Comparison of ENCODE assay signal across 17 mouse cellular contexts in the genomic region with DNA sequence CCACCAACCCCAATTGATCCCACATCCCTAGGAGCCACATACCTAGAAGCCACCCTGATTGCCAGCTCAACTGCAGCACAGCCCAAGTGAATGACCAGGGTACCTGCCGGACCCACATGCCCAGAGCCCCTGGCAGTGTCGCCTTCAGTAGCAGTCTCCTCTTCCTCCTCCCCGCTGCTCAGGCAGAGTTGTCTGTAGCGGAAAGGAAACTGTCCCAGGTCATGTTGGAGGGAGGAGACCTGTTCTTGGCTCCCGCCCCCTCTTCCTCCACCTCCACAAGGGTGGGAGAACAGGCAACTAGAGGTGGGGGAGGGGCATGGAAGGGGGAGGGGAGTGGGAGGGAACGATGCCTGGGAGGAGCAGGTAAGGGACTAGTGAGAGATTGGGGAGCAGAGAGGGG. TPM values are rescaled to one million over a fixed set of nuclear protein-coding genes. Genes with fewer than 3 reads are reported as not detected.
A peak's percentile ranks its signal among the peaks of the same experiment; 100 is the strongest.
DNase-seq lines count a peak whose midpoint lies in the region; ATAC-seq and TF ChIP-seq lines count a peak whose summit lies in the region.
"Had no signal": no experiment of that assay in that cellular context is flagged by ENCODE, and none has a peak within 500 bp of the region (broad histone marks: within the 10 kb centered on the region; RNA-seq: fewer than 3 reads in every experiment).

A gene (minus strand): TSS at position 181 of the 400 bp plus-strand sequence.

- no peaks in the 10 kb centered on the region for H3K27me3 ChIP-seq in limb, embryonic 13.5 days
- H3K27me3 ChIP-seq: neural tube, embryonic 13.5 days had no signal

- H3K4me3 ChIP-seq in left cerebral cortex, adult 2 months: no peak within 1 kb of the TSS
- no peak within 1 kb of the TSS for H3K4me3 ChIP-seq in limb, embryonic 13.5 days
- H3K4me3 ChIP-seq: neural tube, embryonic 13.5 days had no signal

- no peaks in the 10 kb centered on the region for H3K36me3 ChIP-seq in limb, embryonic 13.5 days
- H3K36me3 ChIP-seq: neural tube, embryonic 13.5 days had no signal

- peaks cover 23% of the 10 kb centered on the region for H3K4me1 ChIP-seq in limb, embryonic 13.5 days
- H3K4me1 ChIP-seq: neural tube, embryonic 13.5 days had no signal

- H3K9ac ChIP-seq in limb, embryonic 13.5 days: no peak within 1 kb of the TSS
- H3K9ac ChIP-seq: neural tube, embryonic 13.5 days had no signal

- ATAC-seq in activated CD4-positive, CD25-positive, alpha-beta regulatory T cell, adult 4 months: peak; percentile 55
- no peak for ATAC-seq in limb, embryonic 13.5 days (ENCODE audit: low FRiP score, low read depth)
- ATAC-seq: hindbrain, postnatal 0 days had no signal

- TF ChIP-seq CTCF in left cerebral cortex, adult 2 months (IDR thresholded peaks at IDR 0.05): no peak

- no peak for DNase-seq in left cerebral cortex, adult 2 months (ENCODE audit: extremely low spot score in 1 of 2, low spot score in 2 of 2)
- DNase-seq in left cerebral cortex, adult 11 months (ENCODE audit: low spot score): no peak
- DNase-seq in thymus, postnatal 25 days: peak; percentile 57
- DNase-seq in neural tube, embryonic 10.5 days (ENCODE audit: extremely low spot score, low spot score): no peak
- no peak for DNase-seq in adrenal gland, postnatal 14 days
- DNase-seq: cerebellum, adult 11-12 months; gastrocnemius, postnatal 36 days; kidney, postnatal 10 days; lung, adult 2 months; midbrain, embryonic 14.5 days had no signal

- no peaks in the 10 kb centered on the region for H3K9me3 ChIP-seq in limb, embryonic 13.5 days
- H3K9me3 ChIP-seq: neural tube, embryonic 13.5 days had no signal

- H3K4me2 ChIP-seq in limb, embryonic 13.5 days (replicated peaks): no peak within 1 kb of the TSS
- H3K4me2 ChIP-seq: neural tube, embryonic 13.5 days had no signal

- intact Hi-C loops in left cerebral cortex, adult 2 months (cut with DNase I): no loop called here

- H3K27ac ChIP-seq in left cerebral cortex, adult 2 months: peak within 1 kb of the TSS; percentile 92
- peak within 1 kb of the TSS; percentile 67 for H3K27ac ChIP-seq in limb, embryonic 13.5 days
- H3K27ac ChIP-seq: hindbrain, postnatal 0 days; macrophage; neural tube, embryonic 13.5 days had no signal

- WGBS in limb, embryonic 13.5 days: 53% methylated on average over 6 of the region's 6 CpGs

RNA-seq across cellular contexts. Expression of the gene that starts here (rescaled TPM):
- not detected for total RNA-seq in left cerebral cortex, adult 2 months (2021)
- 100 to 1,000 TPM; 116 to 187 TPM for polyA plus RNA-seq in activated CD4-positive, CD25-positive, alpha-beta regulatory T cell, adult 4 months (2017; shearing (Covaris generic))
- polyA plus RNA-seq in limb, embryonic 13.5 days (2015; fragmentation: Nextera tagmentation; extraction: Ambion mirVana): 0.14 and 0.22 TPM in 2 replicates
- 0.30 TPM in 1 of 2 replicates, not detected in the other for total RNA-seq in adrenal gland, postnatal 14 days (2021)
- total RNA-seq: gastrocnemius, postnatal 36 days; heart, postnatal 25 days; hindbrain, postnatal 0 days had no signal
- polyA plus RNA-seq: hindbrain, postnatal 0 days; limb, embryonic 11.5 days; macrophage had no signal

Comparison
In these comparisons a context has a peak if more than half of its experiments do, and no peak if none do; other contexts are left out.
1. RNA of the gene that starts here (polyA plus RNA-seq): 116 to 187 TPM in activated CD4-positive, CD25-positive, alpha-beta regulatory T cell, adult 4 months; 0.14 to 0.22 TPM in limb, embryonic 13.5 days; every median in the first group is over 10 times any median in the second.